Mouse (Mus musculus) B cell, adult 2 months (primary cell): ENCODE results near the gene Batf.
A peak's percentile ranks its signal among the peaks of the same experiment; 100 is the strongest.
"Not testable (repeated sequence)": the region's sequence is repeated elsewhere in the genome, so short reads cannot be mapped to it uniquely, and the experiment has no call there.

Experiments used
- DNase-seq, 2 experiments: peaks; one replicate each; pipeline ENCODE4 v3.0.0; 2022

Gene Batf

DNA sequence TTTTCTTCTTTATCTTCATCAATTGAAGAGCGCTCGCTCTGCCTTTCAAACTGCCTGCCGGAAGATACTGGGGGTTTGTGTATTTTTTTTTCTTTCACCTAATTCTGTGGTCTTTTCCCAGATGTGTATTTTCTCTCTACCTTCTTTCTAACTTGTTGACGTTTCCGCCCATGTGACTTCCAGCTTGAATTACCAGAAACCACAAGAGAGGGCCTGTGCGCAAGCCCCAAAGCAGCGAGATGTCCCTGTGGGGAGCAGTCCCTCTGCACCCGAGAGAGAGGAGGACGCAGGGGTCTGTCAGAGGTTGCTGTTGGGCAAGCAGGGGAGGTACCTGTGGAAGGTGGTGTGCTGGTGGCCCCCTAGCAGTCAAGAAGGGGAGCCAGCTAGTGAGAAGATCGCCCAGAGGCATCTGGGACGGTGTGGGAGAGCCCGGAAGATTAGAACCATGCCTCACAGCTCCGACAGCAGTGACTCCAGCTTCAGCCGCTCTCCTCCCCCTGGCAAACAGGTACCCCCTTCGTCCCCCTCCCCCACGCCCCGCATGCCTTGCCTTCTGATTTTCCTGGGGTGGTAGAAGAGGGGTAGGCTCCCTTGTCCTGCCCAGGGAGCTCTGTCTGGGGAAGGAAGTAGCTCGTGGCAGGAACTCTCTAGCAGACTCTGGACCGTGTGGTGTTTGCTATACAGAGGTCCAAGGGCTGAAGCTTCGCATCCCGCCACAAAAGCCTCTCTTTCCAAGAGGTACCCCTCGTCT is at the start of gene Batf:
Gene Batf, plus strand, starts transcription at position 204 of the 751 bp plus-strand sequence.
- DNase-seq, result peak; percentile 72 to 74

DNA sequence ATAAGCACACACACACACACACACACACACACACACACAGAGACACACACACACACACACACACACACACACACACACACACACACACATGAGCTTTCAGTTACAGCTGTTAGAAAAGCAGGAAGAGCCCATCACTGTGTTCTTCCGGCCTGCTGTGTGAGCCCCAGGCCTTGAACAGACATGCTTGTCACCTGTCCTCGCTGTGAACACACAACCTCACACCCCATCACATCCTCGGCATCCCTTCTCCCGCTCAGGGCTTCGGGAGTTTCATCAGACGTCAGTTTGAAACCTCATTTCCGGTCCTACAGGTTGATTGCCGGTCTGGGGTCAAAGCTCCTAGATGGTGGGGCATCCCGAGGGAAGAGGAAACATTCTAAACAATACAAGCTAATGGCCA is 48.5 kb upstream of the Batf start:
- DNase-seq, result no peak

DNA sequence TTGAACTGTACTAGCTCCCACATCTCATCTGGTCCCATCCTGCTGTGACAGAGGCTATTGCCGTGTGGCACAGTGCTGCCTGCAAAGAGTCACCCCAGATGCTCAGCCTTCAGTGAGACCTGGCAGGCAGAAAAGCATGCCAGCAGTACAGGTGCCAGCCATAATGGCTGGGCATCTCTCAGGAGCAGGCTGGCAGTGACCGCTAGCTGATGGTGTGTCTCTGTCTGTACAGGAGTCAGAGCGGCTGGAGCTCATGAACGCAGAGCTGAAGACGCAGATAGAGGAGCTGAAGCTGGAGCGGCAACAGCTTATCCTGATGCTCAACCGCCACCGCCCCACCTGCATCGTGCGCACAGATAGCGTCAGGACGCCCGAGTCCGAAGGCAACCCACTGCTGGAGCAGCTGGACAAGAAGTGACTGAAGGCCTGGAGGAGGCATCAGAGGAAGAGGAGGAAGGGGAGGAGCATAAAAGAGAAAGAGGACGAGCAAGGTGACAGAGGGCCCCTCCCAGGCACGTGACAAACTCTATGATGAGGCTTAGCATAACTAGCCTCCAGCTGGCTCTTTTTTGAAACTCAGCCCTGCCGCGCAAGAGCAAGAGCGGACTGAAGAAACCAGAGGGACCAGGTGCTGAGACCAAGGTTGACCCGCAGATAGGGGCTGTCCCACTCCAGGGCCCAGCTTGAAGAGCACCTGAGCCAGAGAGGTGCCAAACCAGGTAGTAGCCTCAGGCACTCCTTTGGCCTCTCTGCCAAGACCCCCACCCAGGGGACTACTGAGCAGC is 47.7 kb upstream of the Batf start:
- DNase-seq, result no peak

- DNase-seq, result no peak
Measured at GRCm38 (mm10) chr12:85639326-85640008, 47.0 kb upstream of the Batf start.

DNA sequence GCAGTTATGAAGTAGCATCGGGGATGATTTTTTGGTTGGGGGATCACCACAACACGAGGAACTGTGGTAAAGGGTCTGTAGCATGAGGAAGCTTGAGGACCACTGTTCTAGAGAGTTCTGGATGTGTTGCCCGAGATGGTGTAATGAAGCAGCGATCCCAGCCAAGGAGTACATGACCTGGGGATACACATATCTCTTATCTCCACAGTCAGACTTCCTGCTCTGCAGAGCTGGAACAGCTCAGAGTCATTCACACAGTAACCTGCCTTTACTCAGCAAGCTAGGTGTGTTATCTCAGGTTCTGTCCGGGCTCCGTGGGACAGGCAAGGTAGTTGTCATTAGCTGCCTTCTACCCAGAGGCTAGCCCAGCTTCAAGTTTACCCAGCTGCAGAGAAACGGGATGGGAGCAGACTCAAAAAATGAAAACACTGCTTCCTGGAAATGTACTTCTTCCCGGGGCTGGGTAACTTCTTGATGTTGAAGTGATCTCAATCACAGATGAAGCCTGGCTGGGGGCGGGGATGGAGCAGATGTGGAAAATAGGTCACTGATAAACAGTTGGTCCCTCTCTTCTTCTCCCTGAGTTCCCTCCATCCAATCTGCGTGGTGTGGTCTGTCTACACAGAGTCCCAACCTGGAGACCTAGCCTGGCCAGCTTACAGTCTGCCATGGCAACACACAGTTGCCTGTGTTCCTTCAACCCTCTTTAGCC is 45.5 kb upstream of the Batf start:
- DNase-seq, result no peak

DNA sequence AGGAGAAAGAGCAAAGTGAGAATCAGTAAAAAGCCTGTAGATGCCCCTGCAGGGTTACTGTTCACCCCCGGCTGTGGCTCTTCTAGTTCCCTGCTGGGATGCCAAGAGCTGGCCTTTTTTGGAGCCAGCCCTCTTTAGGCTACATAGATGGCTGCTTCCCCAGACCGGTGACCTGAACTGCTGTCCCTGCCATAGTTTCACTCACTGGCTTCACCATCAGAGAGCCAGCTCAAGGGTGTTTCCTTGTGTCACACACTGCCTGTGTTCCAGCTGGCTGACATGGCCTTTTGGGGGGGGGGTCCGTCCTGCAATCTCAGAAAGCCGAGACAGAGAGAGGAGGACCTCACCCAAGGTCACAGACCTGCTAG is 44.9 kb upstream of the Batf start:
- no peak for DNase-seq

- DNase-seq, result no peak
Measured at GRCm38 (mm10) chr12:85643735-85644134, 42.7 kb upstream of the Batf start.

DNA sequence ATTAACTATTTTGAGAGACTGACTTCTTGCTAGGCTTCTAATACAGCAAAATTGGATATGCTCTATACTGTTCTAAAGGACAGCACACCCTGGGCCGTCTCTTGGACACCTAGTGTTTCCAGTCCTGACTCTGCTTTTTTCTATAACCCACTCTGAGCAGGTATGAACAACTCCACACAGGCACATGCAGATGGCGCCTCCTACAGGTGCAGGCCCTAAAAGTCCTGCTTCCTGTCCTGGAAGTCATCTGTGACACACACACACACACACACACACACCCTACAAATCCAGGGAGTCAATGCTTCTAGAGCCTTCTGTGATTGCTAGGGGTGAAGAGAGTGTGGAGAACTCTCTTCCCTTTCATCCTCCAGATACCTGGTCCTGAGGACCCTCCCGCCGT is 40.8 kb upstream of the Batf start:
- peak; percentile 55 to 57 for DNase-seq

DNA sequence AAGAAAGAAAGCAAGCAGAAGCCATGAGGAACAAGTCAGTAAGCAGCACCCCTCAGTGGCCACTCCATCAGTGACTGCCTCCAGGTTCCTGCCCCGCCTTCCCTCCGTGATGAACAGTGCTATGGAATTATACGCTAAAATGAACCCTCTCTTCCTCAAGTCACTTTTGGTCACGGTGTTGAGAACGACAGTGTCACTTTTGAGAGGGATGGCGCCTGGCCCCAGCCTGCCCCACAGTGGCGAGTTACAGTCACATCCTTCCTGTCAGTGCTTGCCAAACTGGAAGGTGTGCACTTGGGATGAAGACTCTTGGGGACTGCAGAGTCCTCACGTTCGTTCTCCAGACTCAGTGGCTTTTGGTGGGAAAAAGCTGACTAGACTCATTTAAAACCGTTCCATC is 39.1 kb upstream of the Batf start:
- peak; percentile 14 to 25 for DNase-seq

GRCm38 (mm10) chr12:85647955-85648354 is 38.5 kb upstream of the Batf start:
- no peak for DNase-seq

GRCm38 (mm10) chr12:85659319-85659718 is 27.1 kb upstream of the Batf start:
- DNase-seq, result no peak

GRCm38 (mm10) chr12:85660855-85661254 is 25.6 kb upstream of the Batf start:
- DNase-seq, result peak; percentile 10 to 14

DNA sequence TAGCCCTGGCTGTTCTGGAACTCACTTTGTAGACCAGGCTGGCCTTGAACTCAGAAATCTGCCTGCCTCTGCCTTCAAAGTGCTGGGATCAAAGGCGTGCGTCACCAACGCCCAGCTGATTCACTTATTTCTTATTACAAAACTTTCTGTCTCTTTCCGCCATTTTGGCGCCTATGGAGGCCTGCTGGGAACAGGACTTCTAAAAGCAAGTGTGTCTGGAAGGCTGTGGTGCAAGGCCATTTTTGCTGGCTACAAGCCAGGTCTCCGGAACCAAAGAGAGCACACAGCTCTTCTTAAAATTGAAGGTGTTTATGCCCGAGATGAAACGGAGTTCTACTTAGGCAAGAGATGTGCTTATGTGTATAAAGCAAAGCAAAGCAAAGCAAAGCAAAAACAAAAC is 24.2 kb upstream of the Batf start:
- DNase-seq, result not testable (repeated sequence)

DNA sequence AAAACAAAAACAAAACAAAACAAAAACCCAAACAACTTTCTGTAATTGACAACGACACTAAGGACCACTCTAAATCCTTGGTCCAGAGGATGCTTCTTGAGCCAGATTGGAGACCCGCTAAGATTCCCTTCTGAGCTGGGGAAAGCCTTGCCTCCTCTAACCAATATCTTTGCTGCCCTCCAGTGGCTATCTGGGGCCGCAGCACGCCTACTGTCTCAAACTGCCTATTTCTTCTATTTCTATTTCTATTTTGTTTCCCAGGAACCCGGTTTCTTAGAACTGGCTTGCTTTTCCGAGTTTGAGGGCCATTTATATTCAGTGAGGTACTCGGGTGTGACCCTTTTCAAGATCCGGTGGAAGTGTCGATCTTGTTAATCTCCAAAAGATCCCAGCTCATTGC is 23.6 kb upstream of the Batf start:
- peak; percentile 75 to 80 for DNase-seq

GRCm38 (mm10) chr12:85666112-85666511 is 20.4 kb upstream of the Batf start:
- no peak for DNase-seq

DNA sequence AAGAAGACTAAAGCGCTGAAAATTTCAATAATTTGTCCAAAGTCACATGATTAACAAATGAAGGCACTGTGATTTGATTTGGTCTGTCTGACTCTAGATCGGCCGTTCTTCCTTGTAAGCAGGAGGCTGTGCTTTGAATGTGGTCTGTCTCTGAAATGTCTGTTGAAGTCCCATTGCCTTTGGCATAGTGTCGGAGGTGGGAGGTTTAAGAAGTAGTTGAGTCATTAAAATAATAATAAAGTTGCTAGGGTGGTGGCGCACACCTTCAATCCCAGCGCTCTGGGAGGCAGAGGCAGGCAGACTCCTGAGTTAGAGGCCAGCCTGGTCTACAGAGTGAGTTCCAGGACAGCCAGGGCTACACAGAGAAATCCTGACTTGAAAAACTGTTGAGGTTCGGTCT is 19.4 kb upstream of the Batf start:
- DNase-seq, result no peak

GRCm38 (mm10) chr12:85668696-85669095 is 17.8 kb upstream of the Batf start:
- DNase-seq, result no peak

DNA sequence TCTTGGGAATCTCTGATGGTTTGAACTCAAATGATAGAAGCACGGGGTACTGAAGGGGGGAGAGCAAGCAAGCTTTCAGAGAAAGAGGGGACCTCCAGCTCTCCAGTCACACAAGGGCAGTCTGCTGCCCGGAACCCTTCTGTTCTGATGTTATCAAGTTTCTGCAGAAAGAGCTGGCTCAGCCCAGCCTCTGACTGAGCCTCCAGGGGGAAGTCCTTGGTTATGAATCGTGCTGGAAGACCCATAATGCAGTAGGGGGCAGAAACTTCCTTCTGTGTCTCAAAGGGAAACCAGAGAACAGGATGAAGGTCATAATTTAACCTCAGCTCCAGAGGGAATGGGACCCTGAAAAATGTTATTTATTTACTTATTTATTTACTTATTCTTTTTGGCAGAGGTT is 16.4 kb upstream of the Batf start:
- no peak for DNase-seq

DNA sequence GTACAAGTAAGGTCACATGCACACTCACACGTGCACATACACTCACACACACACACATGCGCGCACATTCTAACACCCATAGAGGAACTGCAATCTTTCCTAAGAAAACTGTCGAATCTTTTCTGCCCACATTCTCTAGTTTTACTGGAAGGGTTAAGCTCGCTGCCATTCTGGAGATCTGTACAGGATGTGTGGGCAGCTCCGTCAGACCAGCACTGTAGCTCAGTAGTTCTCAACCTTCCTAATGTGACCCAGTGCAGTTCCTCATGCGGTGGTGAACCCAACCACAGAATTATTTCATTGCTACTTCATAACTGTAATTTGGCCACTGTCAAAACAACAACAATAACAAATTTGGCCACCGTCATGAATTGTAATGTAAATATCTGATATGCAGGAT is 12.6 kb upstream of the Batf start:
- no peak for DNase-seq

GRCm38 (mm10) chr12:85679117-85679516 is 7.4 kb upstream of the Batf start:
- DNase-seq, result no peak

DNA sequence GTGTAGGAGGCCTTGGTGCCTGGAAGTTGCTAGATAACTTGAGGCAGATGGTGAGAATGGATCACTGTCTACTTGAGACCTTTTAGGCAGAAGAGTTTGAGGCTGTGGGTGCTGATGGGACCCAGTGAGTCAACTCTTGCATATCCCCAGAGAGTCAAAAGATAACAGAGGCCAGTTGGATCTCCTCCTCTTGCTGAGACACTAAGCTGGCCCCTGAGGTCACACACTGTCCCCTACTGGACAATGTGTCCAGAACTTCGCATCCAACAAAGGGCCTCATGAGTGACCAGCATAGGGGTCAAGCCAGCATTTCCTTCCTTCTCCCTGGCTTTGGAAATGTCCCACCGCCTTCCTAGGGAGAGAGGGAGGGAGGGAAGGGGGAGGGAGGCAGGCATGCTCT is 6.7 kb upstream of the Batf start:
- no peak for DNase-seq

GRCm38 (mm10) chr12:85682328-85682727 is 4.1 kb upstream of the Batf start:
- DNase-seq, result peak; percentile 62 to 63
